Mouse (Mus musculus) thymus, adult 2 months (tissue): ENCODE results near the gene Cpsf6.

Experiments used
- CTCF ChIP-seq: fragments of 200-500 bp; IDR thresholded peaks from 2 replicates; pipeline ENCODE4 v1.5.1; 2012; ENCODE audit warnings: mild to moderate bottlenecking, control low read depth, low read length, moderate library complexity, borderline replicate concordance; ENCODE audit not compliant: control insufficient read depth, poor library complexity, insufficient read depth; ENCODE audit errors: extremely low read depth
- POLR2A ChIP-seq: fragments of 200-500 bp; IDR thresholded peaks from 2 replicates; pipeline ENCODE4 v1.6.1; 2012; ENCODE audit warnings: mild to moderate bottlenecking, low read length, control low read depth, moderate library complexity; ENCODE audit not compliant: control insufficient read depth, poor library complexity, insufficient read depth; ENCODE audit errors: extremely low read depth

DNA sequence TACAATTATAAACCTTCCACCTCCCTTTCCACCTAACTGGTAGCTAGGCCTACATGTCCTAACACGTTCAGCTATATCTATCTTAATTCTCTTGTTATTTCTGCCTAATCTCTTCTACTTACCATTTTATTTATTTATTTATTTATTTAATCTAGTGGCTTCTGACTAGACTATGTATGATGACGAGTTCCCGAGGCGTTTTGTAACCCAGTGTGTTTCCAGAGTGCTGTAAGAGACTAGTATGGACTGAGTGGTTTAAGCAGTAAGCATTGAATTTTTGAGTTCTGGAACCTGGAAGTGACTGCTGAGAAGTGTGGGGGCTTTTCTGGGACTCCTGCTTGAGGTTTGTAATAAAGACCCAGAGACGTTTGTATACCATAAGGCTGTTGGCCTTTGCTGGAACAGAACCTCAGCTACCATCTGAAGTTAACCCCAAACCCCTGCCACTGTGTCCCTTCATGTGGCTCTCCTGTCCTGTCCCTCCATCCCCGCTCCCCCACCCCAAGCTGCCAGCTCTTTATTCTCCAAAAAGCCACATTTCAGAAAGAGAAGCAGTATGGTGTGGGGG is 30.8 kb upstream of the Cpsf6 start:
- no peak for TF ChIP-seq CTCF
- no peak for TF ChIP-seq POLR2A
